Mouse (Mus musculus): ENCODE results near the gene Dmxl2. TPM values are rescaled to one million over a fixed set of nuclear protein-coding genes. Genes with fewer than 3 reads are reported as not detected.

The Dmxl2 gene
- total RNA-seq (2023), result under 1 TPM; 0.33 to 0.52 TPM

GRCm38 (mm10) chr9:54501453-54502110 is at the start of gene Dmxl2:
Gene Dmxl2 (minus strand): TSS chr9:54501626.

DNA sequence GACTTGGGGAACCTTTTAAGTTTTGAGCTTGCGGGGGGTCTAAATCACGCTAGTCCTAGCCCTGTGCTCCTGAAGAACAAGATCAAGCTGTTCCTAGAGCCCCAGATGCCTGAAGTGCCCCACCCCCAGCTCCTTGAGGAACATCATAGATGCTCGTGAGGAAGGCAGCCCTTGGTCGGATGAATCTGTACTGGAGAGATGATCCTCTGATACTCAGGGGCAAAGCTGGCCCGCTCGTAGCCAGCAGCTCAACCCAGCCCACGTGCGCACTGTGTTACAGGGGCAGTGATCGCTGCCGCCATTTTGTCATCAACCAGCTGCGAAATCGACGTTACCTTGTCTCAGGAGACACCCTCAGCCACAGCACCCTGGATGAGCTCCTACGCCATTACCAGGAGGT is 37.3 kb upstream of the Dmxl2 start, which contains the start of gene Sh2d7:
Sh2d7 (plus strand) TSS at position 301 of the 400 bp plus-strand sequence.

Other genes with a start within 250 kb of the Dmxl2 start
- not detected for gene Cyp19a1, start 233.5 kb downstream of the Dmxl2 start, total RNA-seq (2023)
- not detected for gene Gldn, start 215.1 kb downstream of the Dmxl2 start, total RNA-seq (2023)
- gene Sh2d7, start 37.4 kb upstream of the Dmxl2 start, total RNA-seq (2023), result not detected
- gene Cib2, start 58.6 kb upstream of the Dmxl2 start, total RNA-seq (2023), result 1 to 10 TPM; 1.9 to 2.5 TPM
- gene Idh3a, start 84.7 kb upstream of the Dmxl2 start, total RNA-seq (2023), result 10 to 100 TPM; 33.0 to 44.5 TPM
- gene Acsbg1, start 160.2 kb upstream of the Dmxl2 start, total RNA-seq (2023), result under 1 TPM; 0.17 to 0.39 TPM
- 1 to 10 TPM; 1.5 to 1.9 TPM for gene Dnaja4, start 197.2 kb upstream of the Dmxl2 start, total RNA-seq (2023)
- gene Wdr61, start 232.9 kb upstream of the Dmxl2 start, total RNA-seq (2023), result 10 to 100 TPM; 53.3 to 55.1 TPM

Data from B cell, adult 67 days (primary cell).